Mouse (Mus musculus): Measurements from ENCODE around the gene Erc2. TPM values are rescaled to one million over a fixed set of nuclear protein-coding genes. Genes with fewer than 3 reads are reported as not detected.

The Erc2 gene
- total RNA-seq, 2 experiments from 2014 or later, result 203 to 224 TPM

- no peak for DNase-seq (ENCODE audit: extremely low spot score in 1 of 2, low spot score in 2 of 2)
- intact Hi-C loops (cut with DNase I), result loop anchor here (5.0 kb wide), 1 partner anchor 49 kb away; no protein-coding TSS in a partner anchor
- no peak for TF ChIP-seq CTCF (IDR thresholded peaks at IDR 0.05)
- Histone ChIP-seq H3K4me3 (no peak overlapping the region), H3K27ac (peak overlapping the region; percentile 65)
Measured at GRCm38 (mm10) chr14:27721759-27722158, 99.5 kb downstream of the Erc2 start.

- no peak overlapping the region for H3K27ac ChIP-seq
- no peak for TF ChIP-seq CTCF (IDR thresholded peaks at IDR 0.05)
- no peak overlapping the region for H3K4me3 ChIP-seq
- intact Hi-C loops (cut with DNase I), result no loop called here
- DNase-seq (ENCODE audit: extremely low spot score in 1 of 2, low spot score in 2 of 2), result no peak
Measured at GRCm38 (mm10) chr14:27727541-27727940, 105.3 kb downstream of the Erc2 start.

GRCm38 (mm10) chr14:27731086-27731485, 108.9 kb downstream of the Erc2 start:
- intact Hi-C loops (cut with DNase I), result no loop called here
- H3K4me3 ChIP-seq, result no peak overlapping the region

GRCm38 (mm10) chr14:27739436-27739835, 117.2 kb downstream of the Erc2 start:
- Histone ChIP-seq H3K4me3 (no peak overlapping the region), H3K27ac (no peak overlapping the region)
- intact Hi-C loops (cut with DNase I), result no loop called here
- TF ChIP-seq CTCF (IDR thresholded peaks at IDR 0.05), result no peak
- DNase-seq (ENCODE audit: extremely low spot score in 1 of 2, low spot score in 2 of 2), result no peak

More at GRCm38 (mm10) chr14:27731086-27731485, 108.9 kb downstream of the Erc2 start:
- H3K27ac ChIP-seq, result no peak overlapping the region
- TF ChIP-seq CTCF (IDR thresholded peaks at IDR 0.05), result no peak
- DNase-seq (ENCODE audit: extremely low spot score in 1 of 2, low spot score in 2 of 2), result no peak

- intact Hi-C loops (cut with DNase I), result loop anchor here (2.0 to 10.0 kb wide), 3 partner anchors 145 to 557 kb away; partner anchors contain the start of gene Ccdc66
- peak; percentile 68 to 80 for DNase-seq (ENCODE audit: extremely low spot score in 1 of 2, low spot score in 2 of 2)
- no peak overlapping the region for H3K4me3 ChIP-seq
- H3K27ac ChIP-seq, result no peak overlapping the region
- TF ChIP-seq CTCF (IDR thresholded peaks at IDR 0.05), result peak; percentile 76
Measured at GRCm38 (mm10) chr14:27741248-27741916, 119.2 kb downstream of the Erc2 start.

GRCm38 (mm10) chr14:27754340-27754739, 132.1 kb downstream of the Erc2 start:
- intact Hi-C loops (cut with DNase I), result no loop called here

GRCm38 (mm10) chr14:27756901-27757300, 134.7 kb downstream of the Erc2 start:
- H3K27ac ChIP-seq, result no peak overlapping the region
- no peak for DNase-seq (ENCODE audit: extremely low spot score in 1 of 2, low spot score in 2 of 2)
- no peak for TF ChIP-seq CTCF (IDR thresholded peaks at IDR 0.05)
- no peak overlapping the region for H3K4me3 ChIP-seq
- intact Hi-C loops (cut with DNase I), result no loop called here

More at GRCm38 (mm10) chr14:27754340-27754739, 132.1 kb downstream of the Erc2 start:
- no peak for TF ChIP-seq CTCF (IDR thresholded peaks at IDR 0.05)
- no peak overlapping the region for H3K4me3 ChIP-seq
- no peak overlapping the region for H3K27ac ChIP-seq
- DNase-seq (ENCODE audit: extremely low spot score in 1 of 2, low spot score in 2 of 2), result no peak

- no peak for DNase-seq (ENCODE audit: extremely low spot score in 1 of 2, low spot score in 2 of 2)
- peak; percentile 65 for TF ChIP-seq CTCF (IDR thresholded peaks at IDR 0.05)
- Histone ChIP-seq H3K27ac (no peak overlapping the region), H3K4me3 (no peak overlapping the region)
- intact Hi-C loops (cut with DNase I), result no loop called here
Measured at GRCm38 (mm10) chr14:27758230-27758629, 136.0 kb downstream of the Erc2 start.

GRCm38 (mm10) chr14:27759069-27759628, 136.9 kb downstream of the Erc2 start:
- H3K27ac ChIP-seq, result no peak overlapping the region
- intact Hi-C loops (cut with DNase I), result no loop called here
- DNase-seq (ENCODE audit: extremely low spot score in 1 of 2, low spot score in 2 of 2), result no peak
- TF ChIP-seq CTCF (IDR thresholded peaks at IDR 0.05), result no peak
- H3K4me3 ChIP-seq, result no peak overlapping the region

GRCm38 (mm10) chr14:27759982-27760381, 137.8 kb downstream of the Erc2 start:
- Histone ChIP-seq H3K27ac (no peak overlapping the region), H3K4me3 (no peak overlapping the region)
- no peak for TF ChIP-seq CTCF (IDR thresholded peaks at IDR 0.05)
- intact Hi-C loops (cut with DNase I), result no loop called here
- DNase-seq (ENCODE audit: extremely low spot score in 1 of 2, low spot score in 2 of 2), result no peak

GRCm38 (mm10) chr14:27775367-27775766, 153.1 kb downstream of the Erc2 start:
- no peak overlapping the region for H3K27ac ChIP-seq
- DNase-seq (ENCODE audit: extremely low spot score in 1 of 2, low spot score in 2 of 2), result no peak
- intact Hi-C loops (cut with DNase I), result no loop called here
- no peak overlapping the region for H3K4me3 ChIP-seq
- no peak for TF ChIP-seq CTCF (IDR thresholded peaks at IDR 0.05)

GRCm38 (mm10) chr14:27778503-27778902, 156.3 kb downstream of the Erc2 start:
- Histone ChIP-seq H3K4me3 (no peak overlapping the region), H3K27ac (peak overlapping the region; percentile 77)
- DNase-seq (ENCODE audit: extremely low spot score in 1 of 2, low spot score in 2 of 2), result no peak
- intact Hi-C loops (cut with DNase I), result no loop called here
- TF ChIP-seq CTCF (IDR thresholded peaks at IDR 0.05), result no peak

Measured in left cerebral cortex, adult 2 months (tissue).